Mouse (Mus musculus) lung, postnatal 0 days (tissue): ENCODE results near the gene Aoc2.

Experiments
- CTCF ChIP-seq: IDR thresholded peaks from 2 replicates; pipeline ENCODE4 v1.5.1; 2016; ENCODE audit warnings: antibody characterized with exemption, mild to moderate bottlenecking
- EP300 ChIP-seq: IDR thresholded peaks from 2 replicates; pipeline ENCODE4 v1.6.1; 2016; ENCODE audit warnings: antibody characterized with exemption, mild to moderate bottlenecking, control low read depth

DNA sequence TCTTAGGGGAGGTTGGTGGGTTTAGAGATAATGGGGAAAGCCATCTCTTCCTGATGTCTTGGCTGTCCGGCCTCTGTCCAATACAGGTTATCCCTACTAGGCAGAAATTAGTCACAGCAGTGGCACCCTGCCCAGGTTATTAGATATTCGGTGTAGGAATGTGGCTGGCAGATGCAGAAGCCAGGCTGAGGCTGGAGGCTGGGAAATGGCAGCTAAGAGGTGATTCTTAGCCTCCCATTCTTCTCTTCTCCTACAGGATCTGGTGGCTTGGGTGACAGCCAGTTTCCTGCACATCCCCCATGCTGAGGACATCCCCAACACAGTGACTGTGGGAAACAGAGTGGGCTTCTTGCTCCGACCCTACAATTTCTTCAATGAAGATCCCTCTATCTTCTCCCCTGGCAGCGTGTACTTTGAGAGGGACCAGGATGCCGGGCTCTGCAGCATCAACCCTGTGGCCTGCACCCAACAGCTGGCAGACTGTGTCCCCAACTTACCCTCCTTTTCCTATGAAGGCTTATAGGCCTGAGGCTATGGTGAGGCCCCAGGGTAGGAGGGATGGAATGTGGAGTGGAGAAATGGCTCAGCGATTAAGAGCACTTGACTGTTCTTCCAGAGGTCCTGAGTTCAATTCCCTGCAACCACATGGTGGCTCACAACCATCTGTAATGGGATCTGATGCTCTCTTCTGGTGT is 4.2 kb downstream of the Aoc2 start:
- TF ChIP-seq CTCF (no peak), EP300 (no peak)
